Mouse (Mus musculus): ENCODE measurements around the gene Dennd4c. TPM values are rescaled to one million over a fixed set of nuclear protein-coding genes. Genes with fewer than 3 reads are reported as not detected.
A peak's percentile ranks its signal among the peaks of the same experiment; 100 is the strongest.

Gene Dennd4c
- polyA plus RNA-seq, 1 experiment = 2.4 TPM

GRCm38 (mm10) chr4:86729829-86730228 is 18.5 kb upstream of the Dennd4c start:
- TF ChIP-seq POLR2A (IDR thresholded peaks at IDR 0.05; ENCODE audit: low read depth, low read length) = no peak
- no peak for TF ChIP-seq CTCF (IDR thresholded peaks at IDR 0.05; ENCODE audit: extremely low read depth, insufficient read depth, insufficient read length, insufficient replicate concordance)
- 83% methylated on average over 6 of the region's 6 CpGs for WGBS
- no peaks in the 10 kb centered on the region for H3K36me3 ChIP-seq (ENCODE audit: control insufficient read depth, insufficient read depth, low read length)
- H3K4me3 ChIP-seq (ENCODE audit: extremely low read depth, insufficient read depth, insufficient read length) = no peak overlapping the region
- no peaks in the 10 kb centered on the region for H3K27me3 ChIP-seq (ENCODE audit: control insufficient read depth, insufficient read depth, low read length)
- no peaks in the 10 kb centered on the region for H3K4me1 ChIP-seq (ENCODE audit: control insufficient read depth, insufficient read depth, insufficient read length)
- no peak overlapping the region for H3K27ac ChIP-seq (ENCODE audit: insufficient read depth, low read length)
- no peak for DNase-seq (ENCODE audit: low read depth in 1 of 2, low spot score in 2 of 2)

GRCm38 (mm10) chr4:86734088-86734841 is 14.1 kb upstream of the Dennd4c start:
- 95% methylated on average over 19 of the region's 19 CpGs for WGBS
- TF ChIP-seq POLR2A (IDR thresholded peaks at IDR 0.05; ENCODE audit: low read depth, low read length) (no peak), CTCF (IDR thresholded peaks at IDR 0.05; ENCODE audit: extremely low read depth, insufficient read depth, insufficient read length, insufficient replicate concordance) (no peak)

GRCm38 (mm10) chr4:86739308-86739993 is 8.9 kb upstream of the Dennd4c start:
- no peaks in the 10 kb centered on the region for H3K4me1 ChIP-seq (ENCODE audit: control insufficient read depth, insufficient read depth, insufficient read length)
- 66% methylated on average over 5 of the region's 5 CpGs for WGBS
- DNase-seq (ENCODE audit: low read depth in 1 of 2, low spot score in 2 of 2) = no peak
- H3K27ac ChIP-seq (ENCODE audit: insufficient read depth, low read length) = no peak overlapping the region
- no peak overlapping the region for H3K4me3 ChIP-seq (ENCODE audit: extremely low read depth, insufficient read depth, insufficient read length)
- H3K36me3 ChIP-seq (ENCODE audit: control insufficient read depth, insufficient read depth, low read length) = no peaks in the 10 kb centered on the region
- no peaks in the 10 kb centered on the region for H3K27me3 ChIP-seq (ENCODE audit: control insufficient read depth, insufficient read depth, low read length)
- no peak for TF ChIP-seq POLR2A (IDR thresholded peaks at IDR 0.05; ENCODE audit: low read depth, low read length)
- no peak for TF ChIP-seq CTCF (IDR thresholded peaks at IDR 0.05; ENCODE audit: extremely low read depth, insufficient read depth, insufficient read length, insufficient replicate concordance)

More at GRCm38 (mm10) chr4:86734088-86734841, 14.1 kb upstream of the Dennd4c start:
- Histone ChIP-seq H3K4me3 (ENCODE audit: extremely low read depth, insufficient read depth, insufficient read length) (no peak overlapping the region), H3K27ac (ENCODE audit: insufficient read depth, low read length) (no peak overlapping the region), H3K4me1 (ENCODE audit: control insufficient read depth, insufficient read depth, insufficient read length) (no peaks in the 10 kb centered on the region), H3K36me3 (ENCODE audit: control insufficient read depth, insufficient read depth, low read length) (no peaks in the 10 kb centered on the region), H3K27me3 (ENCODE audit: control insufficient read depth, insufficient read depth, low read length) (no peaks in the 10 kb centered on the region)
- DNase-seq (ENCODE audit: low read depth in 1 of 2, low spot score in 2 of 2) = no peak

GRCm38 (mm10) chr4:86749361-86749841 is 1.0 kb downstream of the Dennd4c start:
- Histone ChIP-seq H3K4me1 (ENCODE audit: control insufficient read depth, insufficient read depth, insufficient read length) (peaks cover 5% of the 10 kb centered on the region), H3K27me3 (ENCODE audit: control insufficient read depth, insufficient read depth, low read length) (no peaks in the 10 kb centered on the region), H3K4me3 (ENCODE audit: extremely low read depth, insufficient read depth, insufficient read length) (peak overlapping the region; percentile 75), H3K36me3 (ENCODE audit: control insufficient read depth, insufficient read depth, low read length) (no peaks in the 10 kb centered on the region), H3K27ac (ENCODE audit: insufficient read depth, low read length) (no peak overlapping the region)
- DNase-seq (ENCODE audit: low read depth in 1 of 2, low spot score in 2 of 2) = peak in 1 of 2 experiments; percentile 4
- 3% methylated on average over 13 of the region's 13 CpGs for WGBS
- TF ChIP-seq CTCF (IDR thresholded peaks at IDR 0.05; ENCODE audit: extremely low read depth, insufficient read depth, insufficient read length, insufficient replicate concordance) (no peak), POLR2A (IDR thresholded peaks at IDR 0.05; ENCODE audit: low read depth, low read length) (no peak)

GRCm38 (mm10) chr4:86750346-86750945 is 2.1 kb downstream of the Dennd4c start:
- no peaks in the 10 kb centered on the region for H3K27me3 ChIP-seq (ENCODE audit: control insufficient read depth, insufficient read depth, low read length)
- no peaks in the 10 kb centered on the region for H3K36me3 ChIP-seq (ENCODE audit: control insufficient read depth, insufficient read depth, low read length)
- TF ChIP-seq POLR2A (IDR thresholded peaks at IDR 0.05; ENCODE audit: low read depth, low read length) = no peak
- no peak for TF ChIP-seq CTCF (IDR thresholded peaks at IDR 0.05; ENCODE audit: extremely low read depth, insufficient read depth, insufficient read length, insufficient replicate concordance)
- 18% methylated on average over 10 of the region's 10 CpGs for WGBS
- no peak overlapping the region for H3K27ac ChIP-seq (ENCODE audit: insufficient read depth, low read length)
- peaks cover 5% of the 10 kb centered on the region for H3K4me1 ChIP-seq (ENCODE audit: control insufficient read depth, insufficient read depth, insufficient read length)
- DNase-seq (ENCODE audit: low read depth in 1 of 2, low spot score in 2 of 2) = no peak
- no peak overlapping the region for H3K4me3 ChIP-seq (ENCODE audit: extremely low read depth, insufficient read depth, insufficient read length)

GRCm38 (mm10) chr4:86764307-86764706 is 16.0 kb downstream of the Dennd4c start:
- DNase-seq (ENCODE audit: low read depth in 1 of 2, low spot score in 2 of 2) = no peak

More at GRCm38 (mm10) chr4:86764307-86764706, 16.0 kb downstream of the Dennd4c start:
- H3K36me3 ChIP-seq (ENCODE audit: control insufficient read depth, insufficient read depth, low read length) = no peaks in the 10 kb centered on the region
- H3K4me3 ChIP-seq (ENCODE audit: extremely low read depth, insufficient read depth, insufficient read length) = no peak overlapping the region
- H3K27me3 ChIP-seq (ENCODE audit: control insufficient read depth, insufficient read depth, low read length) = no peaks in the 10 kb centered on the region
- no peaks in the 10 kb centered on the region for H3K4me1 ChIP-seq (ENCODE audit: control insufficient read depth, insufficient read depth, insufficient read length)
- TF ChIP-seq CTCF (IDR thresholded peaks at IDR 0.05; ENCODE audit: extremely low read depth, insufficient read depth, insufficient read length, insufficient replicate concordance) (no peak), POLR2A (IDR thresholded peaks at IDR 0.05; ENCODE audit: low read depth, low read length) (no peak)
- H3K27ac ChIP-seq (ENCODE audit: insufficient read depth, low read length) = no peak overlapping the region
